Mouse (Mus musculus): ENCODE measurements around the gene Ccm2l.

Gene Ccm2l

DNA sequence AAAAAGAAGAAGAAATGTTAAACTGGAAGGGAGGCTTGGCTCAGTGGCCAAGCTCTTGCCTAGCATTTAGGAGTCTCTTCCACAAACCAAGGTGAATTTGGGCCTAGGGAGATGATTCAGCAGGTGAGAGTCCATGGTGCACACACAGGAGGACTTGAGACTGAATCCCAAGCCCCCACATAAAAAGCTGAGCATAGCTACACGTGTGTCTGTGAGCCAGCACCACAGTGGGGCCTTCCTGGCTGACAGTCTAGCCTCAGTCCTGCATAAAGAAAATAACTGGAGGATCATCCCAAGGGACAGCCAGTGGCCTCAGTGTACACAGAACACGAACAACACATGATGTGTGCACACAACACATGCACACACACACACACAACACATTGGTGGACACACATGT, 23.6 kb downstream of the Ccm2l start:
- no peak for DNase-seq (ENCODE audit: low read depth, low spot score)

DNA sequence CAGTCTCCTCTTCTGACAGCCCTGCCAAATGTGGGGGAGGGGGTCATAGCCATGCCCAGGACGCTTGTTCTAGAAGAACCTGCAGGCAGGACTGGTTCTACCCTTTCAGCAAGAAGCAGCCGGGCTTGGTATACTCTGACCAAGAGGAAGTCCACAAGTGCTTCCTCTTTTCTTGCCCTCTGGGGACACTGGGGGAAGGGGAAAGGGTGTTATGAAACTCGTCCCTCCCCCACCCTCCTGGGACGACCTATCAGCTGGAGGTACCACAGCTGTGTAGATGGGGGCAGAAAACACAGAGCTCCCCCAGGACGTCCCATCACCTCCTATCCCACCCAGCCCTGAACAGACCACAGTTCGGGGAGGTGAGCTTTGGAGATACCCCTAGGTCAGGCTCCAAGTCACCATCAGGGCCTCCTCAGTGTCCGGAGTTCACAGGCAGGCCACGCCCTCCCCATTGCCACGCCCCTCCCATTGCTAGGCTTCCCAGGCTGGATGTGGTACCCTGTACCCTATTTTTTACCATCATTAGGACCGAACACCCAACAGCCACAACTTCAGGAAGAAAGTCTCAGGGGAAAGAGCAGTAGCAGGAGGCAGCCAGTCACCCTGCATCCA, 24.9 kb downstream of the Ccm2l start:
- DNase-seq (ENCODE audit: low read depth, low spot score) = no peak

DNA sequence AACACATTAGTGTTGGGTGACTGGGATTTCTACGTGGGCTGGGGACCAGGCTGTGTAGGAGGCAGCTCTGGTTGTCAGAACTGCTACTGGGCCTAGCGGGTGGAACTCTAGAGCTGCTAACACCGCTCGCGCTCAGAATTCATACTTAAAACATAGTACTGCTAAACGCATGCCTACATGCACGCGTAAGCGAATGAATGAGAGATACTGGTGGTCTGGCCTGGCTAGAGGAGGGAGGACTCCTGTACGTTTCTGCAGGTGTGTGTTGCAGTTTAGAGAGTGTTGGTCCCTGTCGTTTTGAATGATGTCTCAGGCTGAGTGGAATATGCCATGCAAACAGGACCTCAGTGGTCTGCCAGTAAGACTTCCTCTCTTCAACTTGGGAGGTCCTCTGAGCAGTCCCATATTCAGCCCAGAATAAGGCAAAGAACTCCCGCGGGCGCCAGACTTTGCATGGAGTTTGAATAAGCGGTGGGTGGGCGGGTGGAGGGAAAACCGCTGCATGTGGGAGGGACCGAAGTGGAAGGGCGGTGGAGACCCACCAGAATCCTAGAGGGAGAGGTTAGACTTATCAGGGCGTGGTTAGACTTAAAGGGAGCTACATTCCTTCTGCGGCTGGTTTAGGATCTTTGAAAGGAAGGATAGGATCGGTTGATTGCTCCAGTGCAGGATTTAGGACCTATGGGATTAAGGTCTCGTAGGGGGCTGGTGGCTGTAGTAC, 41.5 kb downstream of the Ccm2l start:
- DNase-seq (ENCODE audit: low read depth, low spot score) = no peak

DNA sequence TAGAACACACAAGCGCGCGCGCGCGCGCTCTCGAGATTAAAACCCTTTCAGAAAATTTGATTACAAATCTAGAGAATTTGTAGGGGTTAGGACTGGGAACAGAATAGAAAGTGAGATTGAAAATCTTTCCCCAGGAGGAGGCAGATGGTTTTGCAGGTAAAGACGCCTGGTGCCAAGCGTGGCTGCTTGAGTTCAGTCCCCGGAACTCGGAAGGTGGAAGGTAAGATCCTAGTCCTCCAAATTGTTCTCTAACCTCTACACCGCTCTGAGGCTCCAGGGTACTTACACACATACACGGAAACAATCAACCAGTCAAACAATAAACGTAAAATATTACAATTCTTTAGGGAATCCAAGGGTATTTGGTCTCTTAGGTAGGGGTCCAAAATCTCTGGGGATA, 42.0 kb downstream of the Ccm2l start:
- DNase-seq (ENCODE audit: low read depth, low spot score) = no peak

DNA sequence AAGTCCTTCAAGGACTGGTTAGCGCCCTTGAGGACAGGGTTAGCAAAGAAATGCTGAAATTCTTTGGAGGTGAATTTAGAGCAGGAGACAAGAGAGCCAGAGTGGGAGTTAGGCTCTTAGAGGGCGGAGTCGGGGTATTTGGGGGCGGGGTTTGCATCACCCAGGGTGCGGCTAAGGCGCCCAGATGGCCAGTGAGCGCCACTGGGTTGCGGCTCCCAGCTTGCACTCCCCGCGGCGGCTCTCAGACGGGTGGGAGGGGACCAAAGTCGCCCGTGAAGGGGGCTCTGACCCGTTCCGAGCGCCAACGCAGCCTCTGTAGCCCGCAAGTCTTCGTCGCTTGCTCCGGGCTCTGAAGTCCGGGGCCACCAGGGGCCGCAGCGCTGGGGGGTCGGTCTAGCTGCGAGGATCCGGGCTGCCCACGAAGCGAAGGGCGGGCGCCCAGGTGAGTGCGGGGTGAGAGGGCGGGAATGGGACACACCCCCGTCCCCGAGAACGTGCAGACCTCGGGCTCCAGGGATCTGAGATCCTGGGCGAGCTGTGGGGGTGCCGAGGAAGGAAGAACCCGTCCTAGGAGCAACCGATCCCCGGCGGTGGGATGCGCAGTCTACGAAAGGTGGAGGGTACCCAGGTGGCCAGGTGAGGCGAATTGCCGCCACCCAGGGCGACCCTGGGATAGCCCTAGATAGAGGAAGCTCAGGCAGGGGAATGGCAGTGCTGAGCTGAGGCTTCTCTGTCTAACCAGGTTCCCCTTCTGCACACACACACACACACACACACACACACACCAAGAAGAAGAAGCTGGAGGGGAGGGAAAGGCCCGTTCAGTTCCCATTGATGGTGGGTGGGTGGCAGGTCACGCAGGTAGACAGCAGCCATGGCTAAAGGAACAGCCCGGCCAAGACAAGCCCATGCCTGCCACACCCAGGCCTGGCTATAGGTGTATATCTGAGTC, 42.8 kb downstream of the Ccm2l start, which contains the start of gene Hck:
Hck (plus strand) TSS at position 156 of the 952 bp plus-strand sequence.
- DNase-seq (ENCODE audit: low read depth, low spot score) = no peak

DNA sequence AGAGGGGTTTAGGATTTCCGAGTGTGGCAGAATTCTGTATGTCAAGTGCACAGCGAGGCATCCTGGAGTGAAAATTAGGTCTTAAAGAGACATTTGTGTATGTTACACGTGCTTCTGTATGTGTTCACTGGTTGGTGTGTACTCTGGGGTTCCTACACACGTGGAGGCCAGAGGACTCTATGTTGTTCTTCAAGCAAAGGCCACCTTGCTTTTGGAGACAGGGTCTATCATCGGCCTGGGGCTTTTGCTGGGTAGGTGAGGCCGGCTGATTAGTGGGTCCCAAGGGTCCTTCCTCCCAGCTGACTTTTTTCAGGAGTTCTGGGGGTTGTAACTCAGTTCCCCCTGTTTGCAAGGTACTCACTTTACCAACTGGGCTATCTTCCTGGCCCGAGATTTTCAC, 43.8 kb downstream of the Ccm2l start:
- no peak for DNase-seq (ENCODE audit: low read depth, low spot score)

DNA sequence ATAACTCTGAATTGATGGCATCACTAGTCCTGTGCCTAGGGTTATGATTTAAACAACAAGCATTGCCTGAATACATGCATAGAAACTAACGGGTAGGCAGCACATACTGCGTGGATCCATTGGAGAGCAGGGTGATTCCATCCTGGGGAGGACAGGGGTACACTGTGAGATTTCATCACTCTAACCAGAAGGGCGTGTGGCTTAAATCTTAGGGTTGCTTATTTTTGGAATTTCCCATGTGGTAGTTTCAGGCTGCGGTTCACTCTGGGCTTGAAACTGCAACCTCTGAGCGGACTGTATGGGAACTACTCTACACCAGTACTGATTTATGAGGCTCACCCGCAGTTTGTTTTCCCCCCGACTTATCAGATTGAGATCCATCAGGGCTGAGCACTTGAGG, 45.5 kb downstream of the Ccm2l start:
- no peak for DNase-seq (ENCODE audit: low read depth, low spot score)

DNA sequence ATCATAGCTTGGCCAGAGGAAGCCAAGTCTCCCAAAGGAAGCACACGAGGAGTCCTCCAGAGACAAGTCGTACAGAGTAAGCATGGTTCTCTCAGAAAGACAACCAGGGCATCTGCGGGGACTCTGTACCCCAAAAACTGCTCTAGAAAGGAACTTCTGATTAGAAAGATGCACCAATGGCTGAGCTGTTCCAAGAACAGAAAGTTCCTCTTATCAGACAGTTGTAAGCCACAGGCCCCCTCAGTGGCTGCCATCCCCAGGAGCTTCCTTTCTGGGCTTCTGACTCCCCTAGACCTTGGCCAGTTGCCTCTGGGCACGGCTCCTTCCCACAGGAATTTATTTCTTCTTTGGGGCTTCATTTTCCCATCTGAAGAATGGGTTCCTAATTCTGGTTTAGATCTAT, 49.9 kb downstream of the Ccm2l start:
- DNase-seq (ENCODE audit: low read depth, low spot score) = no peak

DNA sequence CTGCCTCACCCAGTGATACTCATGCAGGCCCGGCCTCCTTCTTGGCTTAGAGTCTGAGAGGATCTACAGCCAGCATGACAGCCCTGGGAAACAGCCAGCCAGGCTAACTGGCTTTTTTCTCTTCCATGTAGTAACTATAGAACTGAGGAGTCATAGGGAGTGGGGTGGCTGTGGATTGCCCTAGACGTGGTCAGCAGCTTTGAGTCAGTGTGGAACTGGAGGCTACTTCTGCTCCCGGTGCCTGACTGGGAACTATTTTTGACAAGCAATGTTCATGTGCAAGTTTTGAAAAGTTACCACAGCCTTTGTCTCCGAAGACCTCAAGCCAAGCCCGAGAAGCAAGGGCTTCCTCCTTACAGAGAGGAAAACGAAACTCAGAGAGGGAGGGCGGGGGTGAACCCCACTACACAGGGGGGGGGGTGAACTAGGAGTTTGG, 51.3 kb downstream of the Ccm2l start:
- DNase-seq (ENCODE audit: low read depth, low spot score) = no peak

DNA sequence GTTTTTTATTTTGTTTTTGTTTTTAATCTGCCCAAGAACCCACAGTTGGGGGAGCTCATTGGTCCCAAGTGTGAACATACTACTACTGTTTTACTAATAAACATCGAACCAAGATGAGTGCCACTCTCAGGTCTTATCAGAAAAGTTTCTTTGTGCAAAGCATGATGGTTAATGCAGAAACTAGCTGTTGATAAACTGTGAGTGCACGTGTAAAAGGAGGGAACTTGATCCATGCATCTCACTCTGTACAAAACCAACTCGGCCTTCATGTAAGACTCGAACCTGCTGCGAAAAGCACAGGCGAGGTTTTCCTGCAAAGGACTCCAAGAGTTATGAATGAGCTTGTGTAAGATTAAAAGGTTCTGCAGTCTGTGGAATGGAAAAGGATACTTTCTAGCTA, 53.7 kb downstream of the Ccm2l start:
- DNase-seq (ENCODE audit: low read depth, low spot score) = no peak

DNA sequence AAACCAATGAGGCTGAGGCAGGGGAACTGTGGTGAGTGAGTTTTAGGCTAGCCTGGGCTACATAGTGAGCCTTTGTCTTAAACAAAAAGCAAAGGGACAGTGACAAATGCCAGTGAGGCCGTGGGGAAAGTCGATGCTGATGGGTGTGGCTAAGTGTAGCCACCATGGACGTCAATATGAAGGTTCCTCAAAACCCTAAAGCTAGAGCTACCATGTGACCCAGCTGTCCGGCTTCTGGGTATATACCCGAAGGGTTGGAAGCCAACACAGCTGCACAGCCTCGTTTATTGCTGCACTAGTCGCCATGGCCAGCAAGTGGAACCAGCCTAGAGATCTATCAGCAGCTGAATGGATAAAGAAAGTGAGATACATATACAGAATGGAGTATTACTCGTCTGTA, 54.4 kb downstream of the Ccm2l start:
- DNase-seq (ENCODE audit: low read depth, low spot score) = no peak

DNA sequence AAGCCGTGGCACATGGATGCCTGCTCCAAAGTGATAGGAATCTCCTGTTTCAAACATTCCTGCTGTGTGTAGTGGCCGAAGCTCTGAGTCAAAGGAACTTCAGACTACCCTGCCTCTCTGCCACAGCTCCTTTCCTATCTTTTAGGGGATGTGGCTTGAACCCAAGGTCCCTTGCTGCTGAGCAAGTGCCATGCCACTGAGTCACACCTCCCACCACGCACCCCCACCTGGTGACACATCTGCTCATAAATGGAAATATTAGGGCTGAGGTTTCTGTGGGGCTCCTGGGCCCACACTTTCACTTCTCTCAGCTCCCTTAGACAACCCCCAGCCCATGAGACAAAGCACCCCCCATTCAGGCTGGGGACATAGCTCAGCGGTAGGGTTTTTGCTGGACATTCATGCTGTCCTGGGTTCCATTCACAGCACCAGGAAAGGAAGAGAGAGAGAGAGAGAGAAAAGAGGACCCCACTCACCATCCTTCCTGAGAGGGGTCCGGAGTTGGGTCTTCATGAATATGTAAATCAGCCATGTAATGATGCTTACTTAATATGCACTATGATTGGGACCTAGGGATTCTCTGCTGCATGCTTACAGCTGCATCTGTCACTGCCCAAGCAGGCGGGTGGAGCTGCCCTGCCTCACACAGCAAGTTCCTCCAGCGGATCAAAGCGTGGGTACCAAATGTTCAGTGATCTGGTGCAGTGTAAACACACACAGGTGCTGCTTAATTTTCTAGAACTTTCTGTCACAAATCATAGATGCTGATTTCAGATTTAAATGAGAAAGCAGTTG, 56.3 kb downstream of the Ccm2l start:
- no peak for DNase-seq (ENCODE audit: low read depth, low spot score)

DNA sequence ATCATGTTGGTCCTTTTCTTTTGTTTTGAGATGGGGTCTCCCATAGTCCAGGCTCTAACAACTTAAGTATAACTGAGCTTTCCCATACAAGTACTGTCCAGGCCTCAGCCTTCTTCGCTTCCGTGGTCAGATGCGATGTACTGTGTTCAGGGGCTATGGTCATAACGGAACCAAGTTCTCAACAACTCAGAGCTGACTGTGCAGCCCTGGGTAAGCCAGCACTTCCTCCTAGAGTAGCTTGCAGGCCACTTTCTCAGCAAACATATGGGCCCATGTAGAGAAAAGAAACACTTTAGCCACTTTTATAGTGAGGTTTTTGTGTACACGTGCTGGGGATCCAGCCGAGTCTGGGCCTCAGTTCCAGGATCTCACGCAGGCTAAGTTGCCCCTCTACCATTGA, 56.9 kb downstream of the Ccm2l start:
- DNase-seq (ENCODE audit: low read depth, low spot score) = no peak

DNA sequence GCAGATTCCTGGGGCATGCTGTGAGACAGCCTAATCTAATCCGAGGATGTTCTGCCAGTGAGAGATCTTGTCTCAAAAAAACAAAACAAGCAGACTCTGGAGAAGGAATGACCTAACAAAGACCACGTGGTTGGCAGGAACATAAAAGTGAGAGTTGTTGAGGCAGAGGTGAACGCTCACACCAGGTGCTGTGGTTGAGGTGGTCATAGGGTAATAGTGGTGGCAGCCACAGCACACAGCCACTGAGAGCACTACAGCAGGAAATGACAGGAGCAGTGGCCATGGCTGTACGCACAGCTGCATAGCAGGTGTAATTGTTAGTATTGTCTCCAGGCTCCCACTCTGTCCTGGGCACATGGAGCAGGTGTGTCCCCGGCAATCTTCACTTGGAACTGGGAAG, 60.1 kb downstream of the Ccm2l start:
- DNase-seq (ENCODE audit: low read depth, low spot score) = no peak

DNA sequence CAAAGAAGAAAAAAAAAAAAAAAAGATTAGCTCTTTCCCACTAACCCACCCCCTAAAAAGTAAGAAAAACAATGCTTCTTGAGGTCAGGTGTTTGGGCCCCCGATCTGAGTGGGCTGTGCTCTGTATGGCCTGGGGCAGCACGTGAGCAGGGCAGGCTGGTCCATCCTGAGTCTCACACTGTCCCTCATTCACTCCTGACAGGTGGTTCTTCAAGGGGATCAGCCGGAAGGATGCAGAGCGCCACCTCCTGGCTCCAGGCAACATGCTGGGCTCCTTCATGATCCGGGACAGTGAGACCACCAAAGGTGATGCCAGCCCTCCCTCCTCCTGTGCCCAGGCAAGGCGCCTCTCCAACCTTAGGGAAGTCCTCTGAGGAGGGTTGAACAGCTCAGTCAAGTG, 65.3 kb downstream of the Ccm2l start:
- DNase-seq (ENCODE audit: low read depth, low spot score) = no peak
